Mouse (Mus musculus): ENCODE measurements around the gene Bub3.

The Bub3 gene

DNA sequence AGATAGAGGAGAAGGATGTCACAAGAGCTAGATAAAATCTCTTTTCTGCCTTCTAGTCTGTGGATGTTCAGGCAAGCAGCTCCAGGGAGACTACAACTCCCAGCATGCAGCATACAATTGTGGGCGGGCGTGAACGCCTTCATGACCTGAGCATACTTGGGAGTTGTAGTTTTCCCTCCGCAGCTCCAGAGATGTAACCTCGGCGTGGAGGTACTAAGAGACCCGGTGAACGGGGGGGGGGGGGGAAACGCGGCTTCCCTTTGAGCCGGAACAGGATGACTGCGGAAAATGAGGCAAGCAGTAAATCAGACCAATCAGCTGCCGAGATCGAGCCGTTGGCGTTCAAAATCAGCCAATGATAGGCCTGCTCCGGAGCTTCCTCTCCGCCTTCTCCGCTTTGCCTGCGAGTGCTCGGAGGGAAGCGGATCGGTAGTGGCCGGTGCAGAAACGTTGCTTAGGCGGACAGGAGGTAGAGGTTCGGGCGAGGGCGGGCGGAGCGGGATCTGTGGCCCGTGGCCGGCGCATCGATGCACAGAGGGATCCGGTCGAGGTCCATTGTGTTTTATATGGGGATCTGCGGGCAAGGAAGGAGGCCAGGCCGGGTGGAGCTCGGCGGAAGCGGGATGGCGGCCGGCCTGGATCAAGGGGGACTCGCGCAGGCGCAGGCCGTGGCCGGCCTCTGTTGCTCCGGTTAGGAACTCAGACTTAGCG is at the start of gene Bub3:
Gene Bub3, plus strand, starts transcription at position 237 of the 711 bp plus-strand sequence.
- DNase-seq (ENCODE audit: inconsistent age in 2 of 2, low spot score in 1 of 2): peak; percentile 94 to 98

DNA sequence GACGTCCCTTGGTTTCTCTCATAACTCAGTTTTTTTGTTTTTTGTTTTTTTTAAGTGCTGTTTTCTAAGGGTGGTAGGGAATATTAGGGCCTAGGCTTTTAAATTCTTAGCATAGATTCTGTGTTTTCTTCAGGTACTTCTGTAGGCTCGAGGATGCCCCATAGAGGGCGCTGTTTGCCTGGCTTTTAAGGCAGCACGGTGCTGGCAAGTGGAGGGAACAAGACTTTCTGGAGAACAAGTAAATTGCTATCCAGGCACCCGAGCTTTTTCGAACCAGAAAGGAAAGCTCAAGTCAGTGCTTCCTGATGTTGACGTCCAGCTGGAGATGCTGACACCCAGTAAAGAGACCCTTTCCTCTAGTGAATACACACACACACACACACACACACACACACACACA is 20.0 kb upstream of the Bub3 start:
- peak; percentile 82 to 95 for DNase-seq (ENCODE audit: inconsistent age in 2 of 2, low spot score in 1 of 2)

DNA sequence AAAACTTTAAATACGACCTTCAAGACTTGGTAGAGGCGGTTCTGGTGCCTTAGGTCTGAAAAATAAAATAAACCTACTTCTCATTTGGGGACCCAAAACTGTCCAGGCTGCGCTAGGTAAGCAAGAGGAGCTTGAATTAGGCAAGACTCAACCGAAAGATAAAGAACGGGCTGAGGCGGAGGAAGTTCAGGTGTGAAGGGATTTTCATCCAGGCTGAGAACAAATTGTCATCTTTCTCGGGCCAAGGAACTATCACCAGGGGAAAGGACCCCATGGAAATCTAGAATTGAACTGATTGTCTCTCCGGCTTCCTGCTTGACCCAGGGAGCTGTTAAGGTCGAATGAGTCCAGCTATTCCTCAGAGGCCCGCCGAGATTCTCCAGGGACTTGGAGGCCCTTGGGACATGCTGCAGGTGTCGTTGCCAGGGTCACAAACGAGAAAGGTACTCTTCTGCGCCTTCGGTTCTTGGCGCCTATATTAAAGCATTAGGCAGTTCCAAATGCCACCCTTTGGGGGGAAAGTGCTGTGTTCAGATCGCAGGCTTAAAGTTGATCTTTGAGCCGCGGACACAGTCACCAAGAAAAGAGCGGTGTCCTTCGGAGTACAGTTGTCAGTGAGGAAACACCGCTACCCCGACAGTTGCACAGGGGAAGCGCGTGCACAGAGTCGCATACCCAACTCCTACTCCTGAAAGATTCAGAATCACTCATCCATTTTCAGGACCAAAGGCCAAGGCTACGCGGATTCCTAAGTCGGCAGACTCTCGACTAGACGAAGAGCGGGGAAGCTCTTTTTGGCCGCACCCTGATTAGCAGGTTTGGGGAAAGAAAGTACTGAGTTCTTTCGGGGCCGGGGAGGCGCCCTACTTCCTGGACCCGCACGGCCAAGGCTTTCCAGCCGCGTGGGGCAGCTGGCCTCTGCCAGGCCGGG is 18.6 kb upstream of the Bub3 start:
- DNase-seq (ENCODE audit: inconsistent age in 2 of 2, low spot score in 1 of 2): peak in 1 of 2 experiments; percentile 39

DNA sequence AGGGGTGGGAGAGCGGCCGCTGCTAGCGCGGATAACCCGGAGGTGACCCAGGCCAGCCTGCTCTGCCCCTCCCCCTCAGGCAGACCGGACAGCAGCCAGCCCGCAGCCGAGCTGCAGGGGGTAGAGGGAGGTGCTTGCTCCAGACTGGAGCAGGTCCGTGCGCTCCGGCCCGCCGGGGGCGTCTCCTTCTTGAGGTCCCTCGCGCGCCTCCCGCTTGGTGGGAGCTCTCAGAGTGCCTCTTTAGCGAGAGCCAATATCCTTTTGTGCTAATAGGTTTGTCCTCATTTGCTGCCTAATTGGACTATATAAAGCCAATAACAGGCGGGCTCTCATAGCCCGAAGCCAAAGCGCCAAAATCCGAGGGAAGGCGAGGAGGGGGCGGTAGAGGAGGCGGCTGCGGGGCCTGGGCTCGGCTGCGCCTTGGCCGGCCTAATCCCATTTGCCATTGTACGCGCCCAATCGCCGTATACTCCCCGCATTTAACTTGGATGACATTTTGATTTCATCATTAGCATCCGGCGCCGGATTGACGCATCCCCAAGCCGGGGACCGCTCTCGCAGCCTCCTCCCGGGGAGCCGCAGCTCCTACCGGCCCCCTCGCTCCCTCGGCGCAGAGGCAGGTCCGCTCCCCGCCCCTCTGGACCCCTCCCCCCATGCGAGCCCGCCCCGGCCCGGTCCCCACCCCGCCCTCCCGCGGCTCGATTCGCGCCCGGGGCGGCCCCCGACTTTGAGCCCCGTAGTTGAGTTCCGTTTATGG is 17.7 kb upstream of the Bub3 start, which contains the start of gene Hmx3:
Gene Hmx3, plus strand, starts transcription at position 753 of the 757 bp plus-strand sequence.
- peak in 1 of 2 experiments; percentile 42 for DNase-seq (ENCODE audit: inconsistent age in 2 of 2, low spot score in 1 of 2)

DNA sequence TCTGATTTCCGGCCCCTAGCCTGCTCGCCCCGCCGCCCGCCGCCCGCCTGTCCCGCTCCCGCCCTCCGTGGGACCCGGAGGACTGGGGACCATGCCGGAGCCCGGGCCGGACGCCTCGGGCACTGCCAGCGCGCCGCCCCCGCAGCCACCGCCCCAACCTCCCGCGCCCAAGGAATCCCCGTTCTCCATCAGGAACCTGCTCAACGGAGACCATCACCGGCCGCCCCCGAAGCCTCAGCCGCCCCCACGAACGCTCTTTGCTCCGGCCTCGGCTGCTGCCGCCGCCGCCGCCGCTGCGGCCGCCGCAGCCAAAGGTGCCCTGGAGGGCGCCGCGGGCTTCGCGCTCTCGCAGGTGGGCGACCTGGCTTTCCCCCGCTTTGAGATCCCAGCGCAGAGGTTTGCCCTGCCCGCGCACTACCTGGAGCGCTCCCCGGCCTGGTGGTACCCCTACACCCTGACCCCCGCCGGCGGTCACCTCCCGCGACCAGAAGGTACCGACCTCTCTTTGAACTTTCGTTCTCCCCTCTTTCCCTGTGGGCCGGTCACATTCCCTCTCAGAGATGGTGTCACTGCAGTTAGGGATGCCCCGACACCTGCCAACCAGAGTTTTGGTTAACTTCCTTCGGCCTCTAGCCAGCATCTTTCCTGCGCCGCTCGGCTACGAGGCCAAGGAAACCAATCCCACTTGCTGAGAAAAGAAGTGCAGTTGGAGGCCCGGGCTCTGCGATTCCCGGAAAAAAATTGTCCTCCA is 17.0 kb upstream of the Bub3 start:
- DNase-seq (ENCODE audit: inconsistent age in 2 of 2, low spot score in 1 of 2): peak in 1 of 2 experiments; percentile 38

DNA sequence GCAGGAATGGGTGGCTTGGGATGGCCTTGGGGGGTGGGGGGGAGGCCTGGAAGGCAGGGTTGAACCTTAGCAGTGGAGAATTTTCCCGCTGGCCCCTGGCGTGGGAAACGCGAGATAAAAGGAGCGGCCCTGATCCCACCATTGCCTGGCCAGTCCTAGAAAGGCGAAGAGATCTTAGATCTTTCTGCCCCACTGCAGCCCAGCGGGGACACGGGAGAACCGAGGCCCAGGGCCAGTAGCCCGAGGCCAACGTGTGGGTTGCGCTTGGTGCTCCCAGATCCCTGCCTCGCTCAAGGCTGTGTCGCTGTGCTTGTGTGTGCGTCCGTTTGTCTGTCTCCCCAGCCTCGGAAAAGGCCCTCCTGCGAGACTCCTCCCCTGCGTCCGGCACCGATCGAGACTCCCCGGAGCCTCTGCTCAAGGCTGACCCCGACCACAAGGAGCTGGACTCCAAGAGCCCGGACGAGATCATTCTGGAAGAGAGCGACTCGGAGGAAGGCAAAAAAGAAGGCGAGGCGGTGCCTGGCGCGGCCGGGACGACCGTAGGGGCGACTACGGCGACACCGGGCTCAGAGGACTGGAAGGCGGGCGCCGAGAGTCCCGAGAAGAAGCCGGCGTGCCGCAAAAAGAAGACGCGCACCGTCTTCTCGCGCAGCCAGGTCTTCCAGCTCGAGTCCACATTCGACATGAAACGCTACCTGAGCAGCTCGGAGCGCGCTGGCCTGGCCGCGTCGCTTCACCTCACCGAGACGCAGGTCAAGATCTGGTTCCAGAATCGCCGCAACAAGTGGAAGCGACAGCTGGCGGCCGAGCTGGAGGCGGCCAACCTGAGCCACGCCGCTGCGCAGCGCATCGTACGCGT is 16.2 kb upstream of the Bub3 start:
- DNase-seq (ENCODE audit: inconsistent age in 2 of 2, low spot score in 1 of 2): peak; percentile 8 to 67

DNA sequence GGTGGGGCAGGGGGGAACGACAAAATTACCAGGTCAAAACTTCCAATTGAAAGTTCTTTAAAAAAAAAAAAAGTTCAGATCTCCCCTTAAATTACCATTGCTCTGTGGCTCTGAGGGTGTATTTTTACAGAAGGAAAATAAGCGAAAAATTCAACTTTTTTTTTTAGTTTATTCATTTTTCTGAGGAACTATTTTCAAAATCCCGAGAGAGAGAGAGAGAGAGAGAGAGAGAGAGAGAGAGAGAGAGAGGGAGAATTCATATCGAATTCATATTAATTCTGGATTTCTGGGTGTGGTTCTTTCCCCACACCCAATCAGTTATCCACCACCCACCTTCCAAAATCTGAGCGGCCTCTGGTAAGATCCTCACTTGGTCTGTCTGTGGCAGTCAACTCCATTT is 15.2 kb upstream of the Bub3 start:
- DNase-seq (ENCODE audit: inconsistent age in 2 of 2, low spot score in 1 of 2): no peak

DNA sequence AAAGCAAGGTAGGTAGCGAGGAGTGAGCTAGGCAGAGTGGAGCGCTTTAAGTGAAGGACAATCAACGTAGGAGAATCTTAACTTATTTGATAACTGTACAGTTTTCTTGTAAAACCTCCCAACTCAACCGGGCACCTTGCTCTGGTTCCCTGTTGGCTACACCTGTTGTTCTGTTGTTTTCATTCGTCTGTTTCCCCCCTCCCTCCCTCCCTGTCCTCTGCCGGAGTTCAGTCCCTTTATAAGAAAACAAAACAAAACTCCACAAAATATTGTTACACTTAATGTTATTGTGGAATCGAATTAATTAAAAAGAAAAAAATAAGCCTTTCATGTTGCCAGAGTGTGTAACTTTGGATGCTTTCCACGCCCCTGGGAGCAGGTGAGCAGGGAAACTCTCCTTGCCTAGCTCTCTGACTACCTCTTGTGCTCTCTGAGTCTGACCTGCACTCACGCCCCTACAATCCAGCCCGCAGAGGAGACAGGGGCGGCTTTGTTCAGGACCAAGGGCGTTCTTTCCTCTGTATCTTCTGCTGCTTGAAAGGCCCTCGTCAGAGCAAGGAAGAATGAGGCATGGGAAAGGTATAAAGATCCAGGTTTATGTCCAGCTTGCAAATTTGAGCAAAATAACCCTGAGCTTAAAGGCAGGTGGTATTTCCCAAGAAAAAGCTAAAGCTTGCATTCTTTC is 14.2 kb upstream of the Bub3 start:
- DNase-seq (ENCODE audit: inconsistent age in 2 of 2, low spot score in 1 of 2): no peak

DNA sequence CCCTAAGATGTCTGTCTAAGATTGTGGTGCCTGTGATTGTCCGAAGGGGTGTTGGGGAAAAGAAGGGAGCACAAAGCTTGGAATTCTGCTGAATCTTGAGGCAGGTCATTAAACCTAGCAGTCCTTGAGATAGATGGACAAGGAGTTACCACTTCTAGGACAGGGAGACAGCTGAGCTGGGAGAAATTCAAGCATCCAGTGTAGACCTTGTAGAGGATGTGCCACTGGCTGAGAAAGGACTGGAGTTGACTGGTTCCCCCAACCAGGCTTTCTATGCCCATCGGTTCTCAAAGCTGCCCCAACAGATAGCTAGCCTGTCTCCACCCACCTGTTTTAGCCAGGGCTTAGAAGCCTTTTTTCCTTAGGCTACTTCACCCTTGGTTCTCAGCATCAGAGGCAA is 13.6 kb upstream of the Bub3 start:
- no peak for DNase-seq (ENCODE audit: inconsistent age in 2 of 2, low spot score in 1 of 2)

DNA sequence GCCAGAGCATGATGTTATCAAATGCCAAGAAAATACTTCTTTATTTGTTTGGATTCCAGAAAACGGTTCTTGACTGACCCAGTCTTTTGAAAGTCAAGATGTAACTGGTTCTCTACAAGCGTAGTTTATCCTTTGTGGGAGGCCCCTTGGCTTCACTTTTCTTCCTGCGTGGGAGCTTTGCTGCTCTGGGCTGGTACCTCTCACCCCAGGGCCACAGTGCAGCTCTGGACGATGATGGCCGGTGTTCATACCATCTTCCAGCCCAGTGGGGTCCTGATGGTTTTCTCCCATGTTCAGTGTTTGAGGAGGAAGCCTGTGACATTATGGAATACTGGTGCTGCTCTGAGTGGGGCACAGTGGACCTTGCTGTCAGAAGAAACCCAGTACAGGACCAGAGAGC is 12.5 kb upstream of the Bub3 start:
- DNase-seq (ENCODE audit: inconsistent age in 2 of 2, low spot score in 1 of 2): no peak

DNA sequence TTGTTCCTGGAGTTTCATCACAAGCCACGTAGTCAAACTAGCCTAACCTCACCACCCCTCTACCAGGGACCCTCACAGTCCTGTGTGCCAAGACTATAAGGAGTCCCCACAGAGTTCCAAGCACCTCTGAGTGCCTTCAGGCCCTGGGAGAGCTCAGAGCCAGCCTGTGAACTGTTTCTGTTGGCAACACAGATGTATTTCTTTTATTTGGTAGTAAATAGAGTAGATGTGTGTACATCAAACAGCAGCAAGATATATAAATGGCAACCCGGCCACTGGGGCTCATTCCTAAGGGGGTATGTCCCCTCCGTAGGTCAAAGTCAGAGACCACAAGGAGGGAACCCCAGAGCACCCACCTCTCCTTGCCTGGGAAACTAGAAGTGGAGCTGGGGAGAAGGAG is 11.5 kb upstream of the Bub3 start, which contains the start of gene Hmx2:
Gene Hmx2, plus strand, starts transcription at position 301 of the 400 bp plus-strand sequence.
- DNase-seq (ENCODE audit: inconsistent age in 2 of 2, low spot score in 1 of 2): no peak

DNA sequence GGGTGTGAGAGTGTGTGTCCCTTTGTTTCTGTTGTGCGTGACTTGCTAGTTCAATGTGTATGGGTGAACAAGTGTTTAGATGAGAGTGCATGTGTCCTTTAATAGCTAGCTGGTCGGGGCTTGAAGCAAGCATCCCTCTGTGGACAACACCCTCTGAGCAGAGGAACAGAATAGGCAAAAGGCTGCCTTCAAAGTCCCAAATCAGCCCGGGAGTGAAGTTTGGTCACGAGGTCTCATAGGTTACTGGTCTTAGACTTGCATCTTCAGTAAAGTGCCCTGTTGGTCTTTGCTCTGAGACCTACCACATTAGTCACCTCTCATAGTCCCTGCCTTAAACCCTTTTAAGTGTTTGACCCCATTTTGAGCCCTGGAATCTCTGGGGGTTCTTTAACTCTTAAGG is 8.6 kb upstream of the Bub3 start:
- no peak for DNase-seq (ENCODE audit: inconsistent age in 2 of 2, low spot score in 1 of 2)

DNA sequence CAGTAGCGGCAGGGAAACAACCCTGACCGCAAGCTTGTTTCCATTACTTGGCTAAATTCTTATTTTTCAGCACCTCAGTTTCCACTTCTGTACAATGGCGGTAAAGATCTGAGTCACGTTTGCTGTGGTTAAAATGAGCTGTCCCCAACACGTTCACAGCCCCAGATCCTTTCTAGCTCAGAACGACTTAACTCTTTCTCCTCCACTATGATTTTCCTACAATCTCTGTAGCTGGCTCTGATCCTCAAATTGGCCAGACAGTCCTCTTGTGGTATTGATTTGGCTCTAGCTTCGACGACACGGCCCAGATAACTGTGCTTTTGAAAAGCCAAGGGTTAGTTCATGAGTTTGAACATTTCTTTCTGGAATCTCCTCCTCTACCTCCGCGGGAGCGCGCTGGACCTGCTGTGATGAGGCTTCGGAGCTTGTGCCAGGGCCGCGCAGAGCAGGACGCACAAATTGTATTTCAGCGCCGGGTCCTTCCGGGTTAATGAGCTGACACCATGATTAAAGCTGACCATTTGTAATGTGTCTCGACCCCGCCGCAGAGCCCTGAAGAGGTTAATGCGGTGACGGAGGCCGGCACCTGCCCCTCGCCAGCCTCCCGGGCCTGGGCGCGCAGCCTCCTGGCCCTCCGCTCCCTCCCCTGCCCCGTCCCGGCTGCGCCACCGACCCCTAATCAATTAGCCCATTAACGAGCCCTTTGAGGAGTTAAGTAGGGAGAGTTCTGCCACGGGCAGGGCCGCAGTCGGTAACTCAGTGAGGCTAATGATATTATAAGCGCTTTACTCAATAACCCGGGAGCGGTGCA is 7.9 kb upstream of the Bub3 start:
- DNase-seq (ENCODE audit: inconsistent age in 2 of 2, low spot score in 1 of 2): no peak

DNA sequence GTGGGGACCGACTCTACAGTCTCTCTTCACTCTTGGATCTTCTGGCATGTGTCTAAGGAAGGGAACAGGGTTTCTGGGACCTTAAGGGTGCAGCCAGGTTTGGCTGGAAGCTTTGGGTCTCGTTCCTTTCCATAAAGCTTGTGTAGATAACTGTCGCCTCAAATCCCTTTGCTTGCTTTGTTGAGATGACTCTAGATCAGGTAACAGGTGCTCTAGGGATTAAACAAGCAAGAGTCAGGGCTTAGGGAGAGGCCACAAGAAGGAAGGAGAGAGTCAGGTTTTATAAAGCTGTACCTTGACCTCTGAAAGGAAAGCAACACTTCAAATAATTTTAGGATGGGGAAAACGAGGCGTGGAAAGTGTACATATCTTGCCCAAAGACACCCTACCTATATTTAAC is 7.2 kb upstream of the Bub3 start:
- no peak for DNase-seq (ENCODE audit: inconsistent age in 2 of 2, low spot score in 1 of 2)

DNA sequence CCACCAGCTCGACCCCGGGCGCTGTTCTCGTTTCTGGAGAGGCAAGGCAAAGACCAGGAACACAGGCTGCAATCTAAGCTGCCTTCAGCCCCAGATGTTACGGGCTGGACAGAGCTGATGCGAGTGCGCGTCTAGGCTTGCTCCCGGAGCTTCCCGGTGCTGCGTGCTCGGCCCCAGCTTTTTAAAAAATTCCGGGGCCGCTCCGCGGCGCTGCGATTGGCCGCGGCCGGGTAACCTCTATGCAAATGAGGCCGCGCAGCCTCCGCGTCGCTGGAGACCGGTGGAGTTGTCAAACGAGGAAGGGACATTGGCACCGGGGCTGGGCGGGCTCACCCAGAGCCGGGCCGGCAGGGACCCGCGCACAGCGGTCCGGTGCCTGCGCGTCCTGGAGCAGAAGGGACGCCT is 6.2 kb upstream of the Bub3 start:
- peak; percentile 33 to 76 for DNase-seq (ENCODE audit: inconsistent age in 2 of 2, low spot score in 1 of 2)

DNA sequence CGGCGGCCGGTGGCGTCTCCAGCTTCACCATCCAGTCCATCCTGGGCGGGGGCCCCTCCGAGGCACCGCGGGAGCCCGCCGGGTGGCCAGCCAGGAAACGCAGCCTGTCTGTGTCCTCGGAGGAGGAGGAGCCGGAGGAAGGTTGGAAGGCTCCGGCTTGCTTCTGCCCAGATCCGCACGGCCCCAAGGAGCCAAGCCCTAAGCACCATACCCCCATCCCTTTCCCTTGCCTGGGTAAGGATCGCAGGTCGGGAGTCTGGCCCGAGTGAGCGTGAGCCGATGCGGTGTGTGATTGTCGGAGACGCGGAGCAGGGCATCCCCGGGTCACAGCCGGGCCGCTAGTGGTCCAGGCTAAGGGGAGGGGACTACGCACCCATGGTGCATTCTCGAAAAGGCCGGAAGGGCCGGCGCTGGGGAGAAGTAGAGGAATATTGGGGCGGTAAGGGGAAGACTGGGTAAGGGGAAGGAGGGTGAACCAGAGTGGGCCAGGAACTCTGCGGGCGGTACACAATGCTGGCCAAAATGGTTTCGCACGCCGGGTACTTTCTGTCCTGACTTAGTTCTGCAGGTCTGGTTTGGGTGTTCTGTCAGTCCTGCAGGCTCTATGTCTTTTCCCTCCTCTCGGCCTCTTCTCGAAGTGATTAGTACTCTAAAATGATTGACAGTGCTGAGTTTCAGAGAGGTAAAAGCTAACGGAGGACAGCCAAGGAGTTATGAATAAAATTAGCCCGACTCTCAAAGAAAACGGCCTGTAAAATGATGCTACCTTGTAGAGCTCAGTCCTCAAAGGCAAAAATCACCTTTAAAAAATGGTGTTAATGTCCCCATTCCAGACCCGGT is 5.5 kb upstream of the Bub3 start:
- peak in 1 of 2 experiments; percentile 47 for DNase-seq (ENCODE audit: inconsistent age in 2 of 2, low spot score in 1 of 2)
